Comparison of ENCODE assay signal across 8 mouse cellular contexts in genomic region chr17:34631647-34632046, GRCm38 (mm10). TPM values are rescaled to one million over a fixed set of nuclear protein-coding genes. Genes with fewer than 3 reads are reported as not detected.
DNase-seq lines count a peak whose midpoint lies in the region; ATAC-seq and TF ChIP-seq lines count a peak whose summit lies in the region.

No protein-coding gene starts in this region.

- H3K9ac ChIP-seq in lung, postnatal 0 days (replicated peaks; ENCODE audit: low read depth) = no peak overlapping the region
- H3K9ac ChIP-seq in embryonic facial prominence, embryonic 12.5 days = no peak overlapping the region
- H3K9ac ChIP-seq in limb, embryonic 11.5 days (ENCODE audit: low read length) = no peak overlapping the region
- H3K9ac ChIP-seq in stomach, embryonic 15.5 days = no peak overlapping the region

- H3K27me3 ChIP-seq in lung, postnatal 0 days (replicated peaks; ENCODE audit: insufficient read depth, low read length) = peaks cover 42% of the 10 kb centered on the region
- peaks cover 44% of the 10 kb centered on the region for H3K27me3 ChIP-seq in embryonic facial prominence, embryonic 12.5 days
- H3K27me3 ChIP-seq in limb, embryonic 11.5 days (ENCODE audit: control insufficient read depth, insufficient read depth, low read length) = peaks cover 31% of the 10 kb centered on the region
- peaks cover 26% of the 10 kb centered on the region for H3K27me3 ChIP-seq in stomach, embryonic 15.5 days (replicated peaks)

- H3K4me3 ChIP-seq in lung, postnatal 0 days (ENCODE audit: low read depth, low read length) = peak overlapping the region; percentile 14; the same call in 1 of the 2 replicates
- H3K4me3 ChIP-seq in embryonic facial prominence, embryonic 12.5 days = peak overlapping the region; percentile 34
- H3K4me3 ChIP-seq in limb, embryonic 11.5 days (ENCODE audit: low read depth, low read length) = peak overlapping the region; percentile 21
- peak overlapping the region; percentile 41 for H3K4me3 ChIP-seq in stomach, embryonic 15.5 days (replicated peaks)

- peaks cover 15% of the 10 kb centered on the region; the same call in 1 of the 2 replicates for H3K4me1 ChIP-seq in lung, postnatal 0 days (ENCODE audit: insufficient read depth, low read depth, low read length)
- H3K4me1 ChIP-seq in embryonic facial prominence, embryonic 12.5 days = peaks cover 39% of the 10 kb centered on the region
- peaks cover 24% of the 10 kb centered on the region for H3K4me1 ChIP-seq in limb, embryonic 11.5 days (ENCODE audit: control insufficient read depth, insufficient read depth, low read length)
- H3K4me1 ChIP-seq in stomach, embryonic 15.5 days = peaks cover 41% of the 10 kb centered on the region

- H3K27ac ChIP-seq in lung, postnatal 0 days (ENCODE audit: low read length) = no peak overlapping the region
- H3K27ac ChIP-seq in embryonic facial prominence, embryonic 12.5 days = no peak overlapping the region
- no peak overlapping the region for H3K27ac ChIP-seq in limb, embryonic 11.5 days (replicated peaks; ENCODE audit: low read depth, low read length)
- H3K27ac ChIP-seq in stomach, embryonic 15.5 days = no peak overlapping the region

- TF ChIP-seq EP300 in lung, postnatal 0 days (IDR thresholded peaks at IDR 0.05) = no peak

- 17% methylated on average over 11 of the region's 12 CpGs for WGBS in lung, postnatal 0 days
- WGBS in embryonic facial prominence, embryonic 12.5 days = 6% methylated on average over 12 of the region's 12 CpGs
- 3% methylated on average over 11 of the region's 12 CpGs for WGBS in limb, embryonic 11.5 days
- 11% methylated on average over 12 of the region's 12 CpGs for WGBS in stomach, embryonic 15.5 days

- peak overlapping the region; percentile 43 for H3K4me2 ChIP-seq in lung, postnatal 0 days (replicated peaks; ENCODE audit: low read depth, low read length)
- H3K4me2 ChIP-seq in embryonic facial prominence, embryonic 12.5 days (replicated peaks) = peak overlapping the region; percentile 78
- H3K4me2 ChIP-seq in limb, embryonic 11.5 days (ENCODE audit: low read depth, severe bottlenecking) = peak overlapping the region; percentile 71
- peak overlapping the region; percentile 84 for H3K4me2 ChIP-seq in stomach, embryonic 15.5 days

- H3K36me3 ChIP-seq in lung, postnatal 0 days (ENCODE audit: insufficient read depth, low read length) = no peaks in the 10 kb centered on the region
- H3K36me3 ChIP-seq in embryonic facial prominence, embryonic 12.5 days = no peaks in the 10 kb centered on the region
- no peaks in the 10 kb centered on the region for H3K36me3 ChIP-seq in limb, embryonic 11.5 days (ENCODE audit: control insufficient read depth, insufficient read depth, low read length)
- H3K36me3 ChIP-seq in stomach, embryonic 15.5 days = no peaks in the 10 kb centered on the region

- DNase-seq in lung, postnatal 0 days (ENCODE audit: low spot score) = no peak
- DNase-seq in lung, postnatal 25 days (ENCODE audit: low spot score) = no peak
- no peak for DNase-seq in limb, embryonic 11.5 days (ENCODE audit: low spot score)
- DNase-seq in gastrocnemius, adult 8-10 months (ENCODE audit: low spot score in 2 of 2) = no peak
- DNase-seq in spleen, adult 12 weeks (ENCODE audit: low spot score) = no peak
- no peak for DNase-seq in layer of hippocampus, postnatal 25 days (ENCODE audit: extremely low spot score in 1 of 2, low spot score in 1 of 2)

- no peak for TF ChIP-seq CTCF in lung, postnatal 0 days (IDR thresholded peaks at IDR 0.05)

- no peaks in the 10 kb centered on the region for H3K9me3 ChIP-seq in lung, postnatal 0 days (ENCODE audit: low read length)
- H3K9me3 ChIP-seq in embryonic facial prominence, embryonic 12.5 days = no peaks in the 10 kb centered on the region
- H3K9me3 ChIP-seq in limb, embryonic 11.5 days (ENCODE audit: control insufficient read depth, low read length) = no peaks in the 10 kb centered on the region
- no peaks in the 10 kb centered on the region for H3K9me3 ChIP-seq in stomach, embryonic 15.5 days

- no peak for ATAC-seq in lung, postnatal 0 days
- ATAC-seq in embryonic facial prominence, embryonic 12.5 days (ENCODE audit: insufficient number of reproducible peaks, insufficient read depth, low FRiP score, low TSS enrichment) = no peak
- ATAC-seq in limb, embryonic 11.5 days (ENCODE audit: insufficient number of reproducible peaks, low FRiP score, low TSS enrichment, low read depth) = no peak
- ATAC-seq in stomach, embryonic 15.5 days (ENCODE audit: insufficient read depth, low FRiP score, low read depth) = no peak

RNA-seq across cellular contexts. Expression of gene Prrt1, which starts 2.3 kb away (rescaled TPM):
- polyA plus RNA-seq in lung, postnatal 0 days (2015; fragmentation: Nextera tagmentation; extraction: Ambion mirVana) = 0.27 and 0.29 TPM in 2 replicates
- polyA plus RNA-seq in embryonic facial prominence, embryonic 12.5 days (2016; fragmentation: Nextera tagmentation; extraction: Ambion mirVana) = 0.52 and 0.56 TPM in 2 replicates
- 0.17 and 0.20 TPM in 2 replicates for polyA plus RNA-seq in limb, embryonic 11.5 days (2014; fragmentation: Nextera tagmentation; extraction: Ambion mirVana)
- 0.35 and 0.63 TPM in 2 replicates for polyA plus RNA-seq in stomach, embryonic 15.5 days (2015; fragmentation: Nextera tagmentation; extraction: Ambion mirVana)
- total RNA-seq in gastrocnemius, adult 8-10 months (2022) = under 1 TPM in 3 of 4 experiments, not detected in 1; 0.12 to 0.35 (median 0.25) TPM
- 100 to 1,000 TPM; 259 to 330 TPM for total RNA-seq in layer of hippocampus, postnatal 25 days (2021)

RNA-seq across cellular contexts. Expression of gene Ppt2, which starts 3.3 kb away (rescaled TPM):
- 22.4 and 24.9 TPM in 2 replicates for polyA plus RNA-seq in lung, postnatal 0 days (2015; fragmentation: Nextera tagmentation; extraction: Ambion mirVana)
- 18.0 and 18.8 TPM in 2 replicates for polyA plus RNA-seq in embryonic facial prominence, embryonic 12.5 days (2016; fragmentation: Nextera tagmentation; extraction: Ambion mirVana)
- polyA plus RNA-seq in limb, embryonic 11.5 days (2014; fragmentation: Nextera tagmentation; extraction: Ambion mirVana) = 24.8 and 26.1 TPM in 2 replicates
- 23.7 and 26.2 TPM in 2 replicates for polyA plus RNA-seq in stomach, embryonic 15.5 days (2015; fragmentation: Nextera tagmentation; extraction: Ambion mirVana)
- 10 to 100 TPM; 38.0 to 40.7 (median 39.9) TPM for total RNA-seq in gastrocnemius, adult 8-10 months (2022)
- 10 to 100 TPM; 42.4 to 48.4 TPM for total RNA-seq in layer of hippocampus, postnatal 25 days (2021)

RNA-seq across cellular contexts. Expression of gene Fkbpl, which starts 12.9 kb away (rescaled TPM):
- 12.2 and 14.5 TPM in 2 replicates for polyA plus RNA-seq in lung, postnatal 0 days (2015; fragmentation: Nextera tagmentation; extraction: Ambion mirVana)
- 16.6 and 16.8 TPM in 2 replicates for polyA plus RNA-seq in embryonic facial prominence, embryonic 12.5 days (2016; fragmentation: Nextera tagmentation; extraction: Ambion mirVana)
- 13.1 and 19.3 TPM in 2 replicates for polyA plus RNA-seq in limb, embryonic 11.5 days (2014; fragmentation: Nextera tagmentation; extraction: Ambion mirVana)
- 14.0 and 14.5 TPM in 2 replicates for polyA plus RNA-seq in stomach, embryonic 15.5 days (2015; fragmentation: Nextera tagmentation; extraction: Ambion mirVana)
- 1 to 10 TPM; 5.3 to 9.4 (median 8.9) TPM for total RNA-seq in gastrocnemius, adult 8-10 months (2022)
- total RNA-seq in layer of hippocampus, postnatal 25 days (2021) = 10 to 100 TPM; 14.1 to 14.9 TPM

RNA-seq across cellular contexts. Expression of gene Atf6b, which starts 15.3 kb away (rescaled TPM):
- polyA plus RNA-seq in lung, postnatal 0 days (2015; fragmentation: Nextera tagmentation; extraction: Ambion mirVana) = 42.5 and 47.3 TPM in 2 replicates
- polyA plus RNA-seq in embryonic facial prominence, embryonic 12.5 days (2016; fragmentation: Nextera tagmentation; extraction: Ambion mirVana) = 110 TPM in 2 replicates
- 63.4 and 71.4 TPM in 2 replicates for polyA plus RNA-seq in limb, embryonic 11.5 days (2014; fragmentation: Nextera tagmentation; extraction: Ambion mirVana)
- polyA plus RNA-seq in stomach, embryonic 15.5 days (2015; fragmentation: Nextera tagmentation; extraction: Ambion mirVana) = 72.0 and 76.7 TPM in 2 replicates
- 1 to 10 TPM; 5.4 to 7.6 (median 6.3) TPM for total RNA-seq in gastrocnemius, adult 8-10 months (2022)
- total RNA-seq in layer of hippocampus, postnatal 25 days (2021) = 100 to 1,000 TPM in 1 of 2 experiments, 10 to 100 TPM in 1; 97.1 to 102 TPM

RNA-seq across cellular contexts. Expression of gene Egfl8, which starts 15.9 kb away (rescaled TPM):
- polyA plus RNA-seq in lung, postnatal 0 days (2015; fragmentation: Nextera tagmentation; extraction: Ambion mirVana) = 4.4 and 5.2 TPM in 2 replicates
- 7.0 and 10.1 TPM in 2 replicates for polyA plus RNA-seq in embryonic facial prominence, embryonic 12.5 days (2016; fragmentation: Nextera tagmentation; extraction: Ambion mirVana)
- 2.8 and 3.5 TPM in 2 replicates for polyA plus RNA-seq in limb, embryonic 11.5 days (2014; fragmentation: Nextera tagmentation; extraction: Ambion mirVana)
- polyA plus RNA-seq in stomach, embryonic 15.5 days (2015; fragmentation: Nextera tagmentation; extraction: Ambion mirVana) = 3.7 and 3.8 TPM in 2 replicates
- total RNA-seq in gastrocnemius, adult 8-10 months (2022) = 1 to 10 TPM in 3 of 4 experiments, under 1 TPM in 1; 0.77 to 1.4 (median 1.1) TPM
- 1 to 10 TPM; 2.1 to 3.7 TPM for total RNA-seq in layer of hippocampus, postnatal 25 days (2021)
